Mouse (Mus musculus) stomach, embryonic 15.5 days (tissue): Measurements from ENCODE around the gene Gga3. TPM values are rescaled to one million over a fixed set of nuclear protein-coding genes. Genes with fewer than 3 reads are reported as not detected.

Source experiments
- ATAC-seq: fragments of 200-750 bp; cut with Nextera tagmentation; 2 replicates; pipeline ENCODE4 v1.8.0; 2017; ENCODE audit warnings: low read depth, moderate number of reproducible peaks, moderate TSS enrichment; ENCODE audit not compliant: insufficient read depth, low FRiP score
- H3K27ac ChIP-seq: fragments of 300-500 bp; sonication (generic); 2 replicates; pipeline ENCODE4 v1.5.1; 2015; ENCODE audit warnings: mild to moderate bottlenecking, inconsistent platforms
- H3K27me3 ChIP-seq: fragments of 300-500 bp; sonication (generic); replicated peaks from 2 replicates; pipeline ENCODE4 v1.6.1; 2015; ENCODE audit warnings: inconsistent platforms
- H3K36me3 ChIP-seq: fragments of 300-500 bp; sonication (generic); 2 replicates; pipeline ENCODE4 v1.6.1; 2015; ENCODE audit warnings: inconsistent platforms
- H3K4me1 ChIP-seq: fragments of 300-500 bp; sonication (generic); 2 replicates; pipeline ENCODE4 v1.6.1; 2015; ENCODE audit warnings: inconsistent platforms
- H3K4me2 ChIP-seq: fragments of 300-500 bp; sonication (generic); 2 replicates; pipeline ENCODE4 v1.6.1; 2015; ENCODE audit warnings: mild to moderate bottlenecking, inconsistent platforms
- H3K4me3 ChIP-seq: fragments of 300-500 bp; sonication (generic); replicated peaks from 2 replicates; pipeline ENCODE4 v1.5.1; 2015; ENCODE audit warnings: inconsistent platforms
- H3K9ac ChIP-seq: fragments of 300-500 bp; sonication (generic); 2 replicates; pipeline ENCODE4 v1.6.1; 2015; ENCODE audit warnings: inconsistent platforms
- H3K9me3 ChIP-seq: fragments of 300-500 bp; sonication (generic); 2 replicates; pipeline ENCODE4 v1.6.1; 2016; ENCODE audit warnings: inconsistent platforms
- WGBS: fragments of 180-500 bp; shearing (Covaris S2); methylation state at CpG from one replicate; pipeline ENCODE4 v1.1.7; 2015; 5-methylcytosine and 5-hydroxymethylcytosine counted together
- polyA plus RNA-seq: library from polyadenylated mRNA; unstranded; fragments of >200 nt; fragmentation: Nextera tagmentation; extraction: Ambion mirVana; gene quantifications from 2 replicates; pipeline ENCODE4 v1.2.1, GENCODE M21; 2015

Gga3 gene
- polyA plus RNA-seq, 1 experiment from 2014 or later, result 15.9 TPM

DNA sequence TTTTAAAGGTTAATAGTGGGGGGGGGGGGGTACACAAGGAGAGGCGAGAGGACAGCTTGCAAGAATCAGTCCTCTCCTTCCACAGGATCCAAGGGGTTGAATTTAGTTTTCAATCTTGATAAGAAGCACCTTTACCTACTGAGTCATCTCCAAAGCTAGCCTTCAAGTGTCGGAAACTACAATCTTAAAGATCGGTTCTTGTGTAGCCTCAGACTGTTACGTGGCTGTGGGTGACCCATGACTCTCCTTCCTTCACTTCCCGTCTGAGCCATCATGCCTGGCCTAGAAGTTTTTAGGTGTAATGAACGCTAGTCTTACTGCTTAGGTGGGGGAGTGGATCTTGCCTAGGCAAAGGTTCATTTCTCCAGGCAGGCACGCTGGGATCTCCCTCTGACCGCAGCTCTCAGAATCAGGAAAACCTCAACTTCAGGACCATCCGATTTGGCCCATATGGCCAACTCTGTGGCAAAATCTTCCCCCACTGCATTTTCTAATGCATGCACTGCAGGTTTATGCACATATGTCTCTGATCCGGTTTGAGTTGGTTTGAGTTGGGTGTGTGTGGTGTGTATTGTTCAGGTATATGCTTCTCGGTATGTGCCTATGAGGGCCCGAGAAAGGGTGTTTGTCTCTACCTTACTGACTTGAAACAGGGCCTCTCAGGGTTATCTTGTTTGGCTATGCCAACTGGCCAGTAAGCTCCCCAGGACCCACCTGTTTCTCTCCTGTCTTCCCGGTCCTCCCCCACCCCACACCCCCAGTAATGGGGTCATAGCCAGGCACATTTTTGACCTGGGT, 26.1 kb upstream of the Gga3 start:
- no peak overlapping the region for H3K4me2 ChIP-seq
- WGBS, result 83% methylated on average over 13 of the region's 13 CpGs

GRCm38 (mm10) chr11:115628465-115629101, 24.7 kb upstream of the Gga3 start:
- Histone ChIP-seq H3K4me3 (peak overlapping the region; percentile 81), H3K27me3 (no peaks in the 10 kb centered on the region), H3K9me3 (no peaks in the 10 kb centered on the region), H3K4me2 (peak overlapping the region; percentile 48), H3K9ac (no peak overlapping the region), H3K27ac (no peak overlapping the region; the same call in 1 of the 2 replicates), H3K36me3 (no peaks in the 10 kb centered on the region), H3K4me1 (peaks cover 3% of the 10 kb centered on the region; the same call in 1 of the 2 replicates)
- 45% methylated on average over 13 of the region's 13 CpGs for WGBS
- ATAC-seq, result no peak

More for the DNA sequence above, 26.1 kb upstream of the Gga3 start:
- Histone ChIP-seq H3K4me1 (peaks cover 5% of the 10 kb centered on the region; the same call in 1 of the 2 replicates), H3K27me3 (no peaks in the 10 kb centered on the region), H3K36me3 (no peaks in the 10 kb centered on the region), H3K9ac (no peak overlapping the region), H3K9me3 (no peaks in the 10 kb centered on the region), H3K4me3 (no peak overlapping the region), H3K27ac (peak overlapping the region; percentile 17; the same call in 1 of the 2 replicates)
- ATAC-seq, result no peak

- H3K27ac ChIP-seq, result peak within 1 kb of the TSS; percentile 54
- H3K4me3 ChIP-seq, result peak within 1 kb of the TSS; percentile 81
- no peaks in the 10 kb centered on the region for H3K9me3 ChIP-seq
- peak within 1 kb of the TSS; percentile 60 for H3K9ac ChIP-seq
- H3K36me3 ChIP-seq, result no peaks in the 10 kb centered on the region
- peak; percentile 100 for ATAC-seq
- peaks cover 3% of the 10 kb centered on the region; the same call in 1 of the 2 replicates for H3K4me1 ChIP-seq
- no peaks in the 10 kb centered on the region for H3K27me3 ChIP-seq
- H3K4me2 ChIP-seq, result peak within 1 kb of the TSS; percentile 94
- WGBS, result under 1% methylated on average over 47 of the region's 47 CpGs
Observed at GRCm38 (mm10) chr11:115627705-115628464, 24.0 kb upstream of the Gga3 start, which contains the start of gene Slc25a19. Gene Slc25a19, minus strand, starts transcription at chr11:115628295.

DNA sequence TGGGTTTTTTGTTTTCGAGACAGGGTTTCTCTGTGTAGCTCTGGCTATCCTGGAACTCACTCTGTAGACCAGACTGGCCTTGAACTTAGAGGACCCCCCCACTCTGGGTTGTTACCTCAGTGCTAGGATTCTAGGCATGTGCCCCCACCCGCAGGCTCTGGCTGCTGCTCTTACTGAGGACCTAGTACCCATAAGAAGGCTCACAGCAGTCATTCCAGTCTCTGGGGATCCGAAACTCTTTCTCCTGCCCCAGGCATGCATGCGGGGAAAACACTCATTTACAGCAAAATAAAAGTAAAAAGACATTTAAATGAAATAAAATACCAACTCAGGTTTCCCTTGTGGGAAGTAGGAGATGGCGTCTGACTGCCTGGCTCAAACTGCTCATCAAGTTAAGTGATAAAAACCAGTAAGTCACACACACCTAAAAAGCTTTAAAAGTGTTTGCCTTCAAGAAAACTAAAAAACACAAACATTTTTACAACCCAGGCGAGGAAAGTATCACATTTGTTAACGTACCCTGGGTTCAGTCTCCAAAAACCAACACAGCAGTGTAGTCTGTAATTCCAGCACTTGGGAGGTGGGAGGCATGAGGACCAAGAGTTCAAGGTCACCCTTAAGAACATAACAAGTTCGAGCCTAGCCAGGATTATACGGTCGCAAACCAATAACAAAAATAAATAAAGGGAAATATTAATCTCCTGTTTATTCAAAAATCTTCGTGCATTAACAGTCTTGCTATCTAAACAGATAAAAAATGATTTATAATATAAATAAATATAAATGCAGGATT, 23.2 kb upstream of the Gga3 start:
- peaks cover 4% of the 10 kb centered on the region; the same call in 1 of the 2 replicates for H3K36me3 ChIP-seq
- peak overlapping the region; percentile 81 for H3K4me3 ChIP-seq
- peak overlapping the region; percentile 60 for H3K9ac ChIP-seq
- peak overlapping the region; percentile 94 for H3K4me2 ChIP-seq
- no peak for ATAC-seq
- no peaks in the 10 kb centered on the region for H3K9me3 ChIP-seq
- no peaks in the 10 kb centered on the region for H3K27me3 ChIP-seq
- H3K27ac ChIP-seq, result no peak overlapping the region
- 44% methylated on average over 11 of the region's 11 CpGs for WGBS
- peaks cover 3% of the 10 kb centered on the region; the same call in 1 of the 2 replicates for H3K4me1 ChIP-seq

GRCm38 (mm10) chr11:115625877-115626276, 22.0 kb upstream of the Gga3 start:
- Histone ChIP-seq H3K27ac (no peak overlapping the region), H3K4me2 (no peak overlapping the region)
- ATAC-seq, result no peak

GRCm38 (mm10) chr11:115623487-115624070, 19.7 kb upstream of the Gga3 start:
- H3K9me3 ChIP-seq, result no peaks in the 10 kb centered on the region
- H3K4me2 ChIP-seq, result no peak overlapping the region
- H3K36me3 ChIP-seq, result peaks cover 4% of the 10 kb centered on the region; the same call in 1 of the 2 replicates
- WGBS, result 75% methylated on average over 9 of the region's 9 CpGs
- ATAC-seq, result no peak
- no peak overlapping the region for H3K27ac ChIP-seq
- peaks cover 3% of the 10 kb centered on the region; the same call in 1 of the 2 replicates for H3K4me1 ChIP-seq
- H3K27me3 ChIP-seq, result no peaks in the 10 kb centered on the region
- no peak overlapping the region for H3K9ac ChIP-seq
- H3K4me3 ChIP-seq, result no peak overlapping the region

More at GRCm38 (mm10) chr11:115625877-115626276, 22.0 kb upstream of the Gga3 start:
- H3K9me3 ChIP-seq, result no peaks in the 10 kb centered on the region
- 76% methylated on average over 9 of the region's 9 CpGs for WGBS
- peaks cover 3% of the 10 kb centered on the region; the same call in 1 of the 2 replicates for H3K4me1 ChIP-seq
- H3K9ac ChIP-seq, result no peak overlapping the region
- H3K27me3 ChIP-seq, result no peaks in the 10 kb centered on the region
- no peak overlapping the region for H3K4me3 ChIP-seq
- H3K36me3 ChIP-seq, result peaks cover 4% of the 10 kb centered on the region; the same call in 1 of the 2 replicates

GRCm38 (mm10) chr11:115619949-115620348, 16.1 kb upstream of the Gga3 start:
- Histone ChIP-seq H3K36me3 (peaks cover 9% of the 10 kb centered on the region), H3K4me1 (0 out of 2 replicates have a peak, but pooled peaks cover 6% of the 10 kb centered on the region), H3K27ac (no peak overlapping the region), H3K4me3 (no peak overlapping the region), H3K9ac (no peak overlapping the region), H3K27me3 (no peaks in the 10 kb centered on the region), H3K4me2 (no peak overlapping the region), H3K9me3 (no peaks in the 10 kb centered on the region)
- no peak for ATAC-seq
- WGBS, result 90% methylated on average over 7 of the region's 7 CpGs

- no peak for ATAC-seq
Observed at GRCm38 (mm10) chr11:115618732-115619516, 15.1 kb upstream of the Gga3 start.

GRCm38 (mm10) chr11:115618001-115618400, 14.2 kb upstream of the Gga3 start:
- H3K4me3 ChIP-seq, result no peak overlapping the region
- no peaks in the 10 kb centered on the region for H3K27me3 ChIP-seq
- H3K27ac ChIP-seq, result no peak overlapping the region
- no peak overlapping the region for H3K9ac ChIP-seq
- peaks cover 9% of the 10 kb centered on the region for H3K36me3 ChIP-seq
- peaks cover 12% of the 10 kb centered on the region; the same call in 1 of the 2 replicates for H3K4me1 ChIP-seq
- WGBS, result 66% methylated on average over 2 of the region's 2 CpGs
- H3K9me3 ChIP-seq, result no peaks in the 10 kb centered on the region
- no peak overlapping the region for H3K4me2 ChIP-seq
- no peak for ATAC-seq

More at GRCm38 (mm10) chr11:115618732-115619516, 15.1 kb upstream of the Gga3 start:
- WGBS, result 89% methylated on average over 16 of the region's 16 CpGs
- H3K9ac ChIP-seq, result no peak overlapping the region
- H3K4me2 ChIP-seq, result no peak overlapping the region
- no peaks in the 10 kb centered on the region for H3K27me3 ChIP-seq
- H3K27ac ChIP-seq, result no peak overlapping the region
- peaks cover 9% of the 10 kb centered on the region for H3K36me3 ChIP-seq
- H3K4me1 ChIP-seq, result 0 out of 2 replicates have a peak, but pooled peaks cover 6% of the 10 kb centered on the region
- no peak overlapping the region for H3K4me3 ChIP-seq
- no peaks in the 10 kb centered on the region for H3K9me3 ChIP-seq

GRCm38 (mm10) chr11:115616893-115617292, 13.0 kb upstream of the Gga3 start:
- ATAC-seq, result no peak
- WGBS, result 77% methylated on average over 6 of the region's 6 CpGs
- Histone ChIP-seq H3K4me2 (no peak overlapping the region), H3K27me3 (no peaks in the 10 kb centered on the region), H3K4me1 (peaks cover 15% of the 10 kb centered on the region; the same call in 1 of the 2 replicates), H3K9me3 (no peaks in the 10 kb centered on the region), H3K27ac (no peak overlapping the region), H3K36me3 (peaks cover 5% of the 10 kb centered on the region; the same call in 1 of the 2 replicates), H3K9ac (no peak overlapping the region), H3K4me3 (no peak overlapping the region)
